In genomic region chr6:84599296-84599695, GRCm38 (mm10) we compare ENCODE assay signal across 8 mouse cellular contexts. TPM values are rescaled to one million over a fixed set of nuclear protein-coding genes. Genes with fewer than 3 reads are reported as not detected.
A peak's percentile ranks its signal among the peaks of the same experiment; 100 is the strongest.
DNase-seq lines count a peak whose midpoint lies in the region; ATAC-seq and TF ChIP-seq lines count a peak whose summit lies in the region.
"Not testable (repeated sequence)": the region's sequence is repeated elsewhere in the genome, so short reads cannot be mapped to it uniquely, and the experiment has no call there.
"Had no signal": no experiment of that assay in that cellular context is flagged by ENCODE, and none has a peak within 500 bp of the region (broad histone marks: within the 10 kb centered on the region; RNA-seq: fewer than 3 reads in every experiment).

No protein-coding gene starts in this region.

- not testable (repeated sequence) for H3K4me2 ChIP-seq in intestine, embryonic 14.5 days (ENCODE audit: low read length); liver, postnatal 0 days (ENCODE audit: low read depth, low read length)

- not testable (repeated sequence) for H3K36me3 ChIP-seq in embryonic facial prominence, embryonic 10.5 days (replicated peaks); intestine, embryonic 14.5 days (ENCODE audit: control insufficient read depth, insufficient read depth, low read length); limb, embryonic 10.5 days; liver, postnatal 0 days (replicated peaks; ENCODE audit: insufficient read depth, low read length)

- not testable (repeated sequence) for TF ChIP-seq EP300 in liver, postnatal 0 days (IDR thresholded peaks at IDR 0.05; ENCODE audit: low read depth)

- WGBS in embryonic facial prominence, embryonic 10.5 days: 85% methylated on average over 3 of the region's 3 CpGs
- WGBS in intestine, embryonic 14.5 days: 87% methylated on average over 3 of the region's 3 CpGs
- 85% methylated on average over 3 of the region's 3 CpGs for WGBS in limb, embryonic 10.5 days
- WGBS in liver, postnatal 0 days (ENCODE audit: insufficient replicate concordance): 67% methylated on average over 3 of the region's 3 CpGs

- H3K27me3 ChIP-seq in embryonic facial prominence, embryonic 10.5 days (replicated peaks; ENCODE audit: low read depth, poor library complexity, severe bottlenecking): peaks cover 12% of the 10 kb centered on the region
- not testable (repeated sequence) for H3K27me3 ChIP-seq in intestine, embryonic 14.5 days (replicated peaks; ENCODE audit: control insufficient read depth, insufficient read depth, low read length); liver, postnatal 0 days (ENCODE audit: insufficient read depth, low read length)
- peaks cover 10% of the 10 kb centered on the region; the same call in 1 of the 2 replicates for H3K27me3 ChIP-seq in limb, embryonic 10.5 days (ENCODE audit: low read depth, poor library complexity, severe bottlenecking)

- not testable (repeated sequence) for H3K4me3 ChIP-seq in embryonic facial prominence, embryonic 10.5 days; intestine, embryonic 14.5 days (ENCODE audit: low read depth, low read length); limb, embryonic 10.5 days; liver, postnatal 0 days (ENCODE audit: low read depth, low read length)

- not testable (repeated sequence) for TF ChIP-seq CTCF in liver, postnatal 0 days (IDR thresholded peaks at IDR 0.05; ENCODE audit: low read depth)

- H3K27ac ChIP-seq in embryonic facial prominence, embryonic 10.5 days (replicated peaks); intestine, embryonic 14.5 days (ENCODE audit: low read depth); limb, embryonic 10.5 days; liver, postnatal 0 days (ENCODE audit: low read depth): not testable (repeated sequence)

- H3K4me1 ChIP-seq in embryonic facial prominence, embryonic 10.5 days: peaks cover 13% of the 10 kb centered on the region
- not testable (repeated sequence) for H3K4me1 ChIP-seq in intestine, embryonic 14.5 days (replicated peaks; ENCODE audit: control insufficient read depth, insufficient read depth, low read length); limb, embryonic 10.5 days; liver, postnatal 0 days (ENCODE audit: insufficient read depth)

- not testable (repeated sequence) for H3K9ac ChIP-seq in intestine, embryonic 14.5 days (ENCODE audit: low read length); liver, postnatal 0 days (replicated peaks)

- DNase-seq in embryonic facial prominence, embryonic 10.5 days (ENCODE audit: low spot score): peak; percentile 3
- peak; percentile 65 for DNase-seq in heart, adult 11 months
- peak; percentile 33 for DNase-seq in intestine, embryonic 14.5 days (ENCODE audit: low spot score)
- peak; percentile 25 for DNase-seq in limb, embryonic 10.5 days (ENCODE audit: low spot score)
- peak; percentile 10 for DNase-seq in liver, postnatal 0 days
- DNase-seq in right cerebral cortex, postnatal 10 days (ENCODE audit: low spot score in 2 of 2): peak; percentile 6 to 13
- peak; percentile 0 for DNase-seq in urinary bladder, postnatal 14 days (ENCODE audit: low spot score)

- H3K9me3 ChIP-seq in embryonic facial prominence, embryonic 10.5 days; intestine, embryonic 14.5 days (ENCODE audit: control insufficient read depth, low read length); limb, embryonic 10.5 days (replicated peaks); liver, postnatal 0 days (ENCODE audit: low read length): not testable (repeated sequence)

- ATAC-seq in intestine, embryonic 14.5 days (replicated peaks; ENCODE audit: low FRiP score, low TSS enrichment, low read depth); liver, postnatal 0 days: not testable (repeated sequence)

RNA-seq across cellular contexts. Expression of gene Cyp26b1, which starts 5.6 kb away (rescaled TPM):
- polyA plus RNA-seq in embryonic facial prominence, embryonic 10.5 days (2016; fragmentation: Nextera tagmentation; extraction: Ambion mirVana): 6.6 and 16.7 TPM in 2 replicates
- polyA plus RNA-seq in intestine, embryonic 14.5 days (2014; fragmentation: Nextera tagmentation; extraction: Ambion mirVana): 2.1 and 2.7 TPM in 2 replicates
- 32.7 and 47.1 TPM in 2 replicates for polyA plus RNA-seq in limb, embryonic 10.5 days (2016; fragmentation: Nextera tagmentation; extraction: Ambion mirVana)
- 0.13 and 0.14 TPM in 2 replicates for polyA plus RNA-seq in liver, postnatal 0 days (2015; fragmentation: Nextera tagmentation; extraction: Ambion mirVana)
- polyA plus RNA-seq: erythroblast, embryonic 14.5 days had no signal

Comparison
In these comparisons a context has a peak if more than half of its experiments do, and no peak if none do; other contexts are left out.
1. DNase-seq: peak in every context shown above with its lines; median percentile 65 in heart, adult 11 months; 33 in intestine, embryonic 14.5 days; 25 in limb, embryonic 10.5 days; 10 in liver, postnatal 0 days; 10 in right cerebral cortex, postnatal 10 days; 3 in embryonic facial prominence, embryonic 10.5 days; 0 in urinary bladder, postnatal 14 days.